Mouse (Mus musculus): ENCODE data around the gene Zfp648.

GRCm38 (mm10) chr1:154204652-154205573 is 3.9 kb downstream of the Zfp648 start:
- TF ChIP-seq CTCF (IDR thresholded peaks at IDR 0.05; ENCODE audit: borderline replicate concordance, control insufficient read depth, extremely low read depth, insufficient read depth, low read length, poor library complexity): no peak
- TF ChIP-seq POLR2A (IDR thresholded peaks at IDR 0.05; ENCODE audit: control insufficient read depth, extremely low read depth, insufficient read depth, low read length, poor library complexity): no peak

Data from thymus, adult 2 months (tissue).